Mouse (Mus musculus) liver, embryonic 16.5 days (tissue): ENCODE measurements around the gene Cubn. TPM values are rescaled to one million over a fixed set of nuclear protein-coding genes. Genes with fewer than 3 reads are reported as not detected.

Experiments used
- ATAC-seq: fragments of 200-750 bp; cut with Nextera tagmentation; 2 replicates; pipeline ENCODE4 v1.8.0; 2017; ENCODE audit warnings: low read depth, mild to moderate bottlenecking, moderate number of reproducible peaks, moderate library complexity
- H3K27ac ChIP-seq: fragments of 300-500 bp; sonication (generic); 2 replicates; pipeline ENCODE4 v1.5.1; 2014; ENCODE audit warnings: mild to moderate bottlenecking, low read length
- H3K27me3 ChIP-seq: fragments of 300-500 bp; sonication (generic); 2 replicates; pipeline ENCODE4 v1.6.1; 2014; ENCODE audit warnings: low read depth, low read length, mixed read lengths; ENCODE audit not compliant: control insufficient read depth, insufficient read depth
- H3K36me3 ChIP-seq: fragments of 300-500 bp; sonication (generic); 2 replicates; pipeline ENCODE4 v1.6.1; 2014; ENCODE audit warnings: mild to moderate bottlenecking; ENCODE audit not compliant: control insufficient read depth, insufficient read depth
- H3K4me1 ChIP-seq: fragments of 300-500 bp; sonication (generic); 2 replicates; pipeline ENCODE4 v1.6.1; 2014; ENCODE audit warnings: low read depth, low read length, mixed read lengths; ENCODE audit not compliant: control insufficient read depth
- H3K4me2 ChIP-seq: fragments of 300-500 bp; sonication (generic); 2 replicates; pipeline ENCODE4 v1.6.1; 2014; ENCODE audit warnings: low read depth, low read length, mixed read lengths
- H3K4me3 ChIP-seq: fragments of 300-500 bp; sonication (generic); 2 replicates; pipeline ENCODE4 v1.5.1; 2014; ENCODE audit warnings: low read depth, mild to moderate bottlenecking, low read length
- H3K9ac ChIP-seq: fragments of 300-500 bp; sonication (generic); 2 replicates; pipeline ENCODE4 v1.6.1; 2014; ENCODE audit warnings: low read depth, low read length
- H3K9me3 ChIP-seq: fragments of 300-500 bp; sonication (generic); replicated peaks from 2 replicates; pipeline ENCODE4 v1.6.1; 2016; ENCODE audit warnings: low read length; ENCODE audit not compliant: control insufficient read depth
- WGBS: fragments of 180-500 bp; shearing (Covaris S2); extraction: QIAGEN DNeasy Blood & Tissue Kit; methylation state at CpG from one replicate; pipeline ENCODE4 v1.1.7; 2014; ENCODE audit not compliant: insufficient replicate concordance; 5-methylcytosine and 5-hydroxymethylcytosine counted together
- polyA plus RNA-seq: library from polyadenylated mRNA; unstranded; fragments of >200 nt; fragmentation: Nextera tagmentation; extraction: Ambion mirVana; gene quantifications from 2 replicates; pipeline ENCODE4 v1.2.1, GENCODE M21; 2015

Cubn gene
- polyA plus RNA-seq, 1 experiment from 2014 or later = 0.11 TPM

- no peak for ATAC-seq
- Histone ChIP-seq H3K36me3 (no peaks in the 10 kb centered on the region), H3K9ac (no peak overlapping the region), H3K4me3 (no peak overlapping the region), H3K27me3 (no peaks in the 10 kb centered on the region), H3K4me1 (peaks cover 13% of the 10 kb centered on the region), H3K4me2 (no peak overlapping the region), H3K27ac (no peak overlapping the region), H3K9me3 (no peaks in the 10 kb centered on the region)
- 33% methylated on average over 4 of the region's 4 CpGs for WGBS
These were observed 222.8 kb downstream of the Cubn start for GRCm38 (mm10) chr2:13268681-13269293.

GRCm38 (mm10) chr2:13264875-13265274 is 226.7 kb downstream of the Cubn start:
- no peak overlapping the region for H3K27ac ChIP-seq
- no peaks in the 10 kb centered on the region for H3K9me3 ChIP-seq
- peaks cover 1% of the 10 kb centered on the region for H3K4me1 ChIP-seq
- ATAC-seq = no peak
- 38% methylated on average over 4 of the region's 4 CpGs for WGBS
- H3K27me3 ChIP-seq = no peaks in the 10 kb centered on the region
- H3K4me2 ChIP-seq = no peak overlapping the region
- H3K9ac ChIP-seq = no peak overlapping the region
- no peaks in the 10 kb centered on the region for H3K36me3 ChIP-seq
- H3K4me3 ChIP-seq = no peak overlapping the region

- no peak overlapping the region for H3K9ac ChIP-seq
- no peak overlapping the region for H3K27ac ChIP-seq
- H3K4me3 ChIP-seq = no peak overlapping the region
- no peak for ATAC-seq
- no peaks in the 10 kb centered on the region for H3K4me1 ChIP-seq
- no peaks in the 10 kb centered on the region for H3K36me3 ChIP-seq
- no peaks in the 10 kb centered on the region for H3K9me3 ChIP-seq
- no peaks in the 10 kb centered on the region for H3K27me3 ChIP-seq
- H3K4me2 ChIP-seq = no peak overlapping the region
- 25% methylated on average over 4 of the region's 4 CpGs for WGBS
These were observed 228.5 kb downstream of the Cubn start for GRCm38 (mm10) chr2:13263150-13263549.

- 64% methylated on average over 2 of the region's 2 CpGs for WGBS
- no peak overlapping the region for H3K4me2 ChIP-seq
- H3K9me3 ChIP-seq = no peaks in the 10 kb centered on the region
- H3K27ac ChIP-seq = no peak overlapping the region
- no peak for ATAC-seq
- H3K27me3 ChIP-seq = no peaks in the 10 kb centered on the region
- peaks cover 4% of the 10 kb centered on the region for H3K36me3 ChIP-seq
- no peaks in the 10 kb centered on the region for H3K4me1 ChIP-seq
- H3K9ac ChIP-seq = no peak overlapping the region
- H3K4me3 ChIP-seq = no peak overlapping the region
These were observed 233.0 kb downstream of the Cubn start for GRCm38 (mm10) chr2:13258606-13259005.

GRCm38 (mm10) chr2:13240711-13241110 is 250.9 kb downstream of the Cubn start:
- H3K4me3 ChIP-seq = no peak overlapping the region
- H3K27ac ChIP-seq = no peak overlapping the region
- WGBS = 72% methylated on average over 9 of the region's 9 CpGs
- H3K9ac ChIP-seq = no peak overlapping the region
- no peaks in the 10 kb centered on the region; the same call in 1 of the 2 replicates for H3K36me3 ChIP-seq
- no peaks in the 10 kb centered on the region for H3K27me3 ChIP-seq
- no peaks in the 10 kb centered on the region for H3K4me1 ChIP-seq
- H3K9me3 ChIP-seq = no peaks in the 10 kb centered on the region
- no peak overlapping the region for H3K4me2 ChIP-seq
- ATAC-seq = no peak

- no peaks in the 10 kb centered on the region for H3K27me3 ChIP-seq
- H3K9me3 ChIP-seq = no peaks in the 10 kb centered on the region
- no peak overlapping the region for H3K9ac ChIP-seq
- ATAC-seq = no peak; the same call in 1 of the 2 replicates
- no peak overlapping the region for H3K4me3 ChIP-seq
- H3K36me3 ChIP-seq = no peaks in the 10 kb centered on the region; the same call in 1 of the 2 replicates
- H3K27ac ChIP-seq = no peak overlapping the region
- H3K4me1 ChIP-seq = no peaks in the 10 kb centered on the region
- no peak overlapping the region for H3K4me2 ChIP-seq
- 64% methylated on average over 8 of the region's 8 CpGs for WGBS
These were observed 254.3 kb downstream of the Cubn start for GRCm38 (mm10) chr2:13237140-13237901.

- Histone ChIP-seq H3K4me1 (no peaks in the 10 kb centered on the region), H3K27ac (no peak overlapping the region), H3K4me2 (no peak overlapping the region), H3K9ac (no peak overlapping the region), H3K36me3 (no peaks in the 10 kb centered on the region; the same call in 1 of the 2 replicates), H3K27me3 (no peaks in the 10 kb centered on the region), H3K4me3 (no peak overlapping the region), H3K9me3 (no peaks in the 10 kb centered on the region)
- no peak for ATAC-seq
- 65% methylated on average over 5 of the region's 5 CpGs for WGBS
These were observed 255.9 kb downstream of the Cubn start for GRCm38 (mm10) chr2:13235696-13236095.

- Histone ChIP-seq H3K4me3 (no peak overlapping the region), H3K27ac (no peak overlapping the region), H3K9me3 (no peaks in the 10 kb centered on the region), H3K36me3 (no peaks in the 10 kb centered on the region; the same call in 1 of the 2 replicates), H3K4me1 (no peaks in the 10 kb centered on the region), H3K9ac (no peak overlapping the region), H3K4me2 (no peak overlapping the region), H3K27me3 (no peaks in the 10 kb centered on the region)
- 79% methylated on average over 10 of the region's 10 CpGs for WGBS
- no peak for ATAC-seq
These were observed 256.8 kb downstream of the Cubn start for GRCm38 (mm10) chr2:13234796-13235195.

- Histone ChIP-seq H3K27ac (no peak overlapping the region), H3K27me3 (no peaks in the 10 kb centered on the region), H3K9ac (no peak overlapping the region), H3K4me1 (no peaks in the 10 kb centered on the region), H3K9me3 (no peaks in the 10 kb centered on the region), H3K36me3 (no peaks in the 10 kb centered on the region), H3K4me3 (no peak overlapping the region), H3K4me2 (no peak overlapping the region)
- 54% methylated on average over 7 of the region's 7 CpGs for WGBS
- no peak for ATAC-seq
These were observed 257.7 kb downstream of the Cubn start for GRCm38 (mm10) chr2:13233902-13234301.
